In genomic region chr8:86808239-86808638, GRCm38 (mm10) we compare ENCODE assay signal across 9 mouse cellular contexts.
DNase-seq lines count a peak whose midpoint lies in the region; ATAC-seq and TF ChIP-seq lines count a peak whose summit lies in the region.
"Had no signal": no experiment of that assay in that cellular context is flagged by ENCODE, and none has a peak within 500 bp of the region (broad histone marks: within the 10 kb centered on the region; RNA-seq: fewer than 3 reads in every experiment).

No protein-coding gene starts in this region.

- peak in 1 of 3 experiments; percentile 25; a peak in 2 of 6 replicates for TF ChIP-seq CTCF in MEL (IDR thresholded peaks at IDR 0.05 in 2 of 3, conservative IDR thresholded peaks at IDR 0.05 in 1 of 3; ENCODE audit: control insufficient read depth in 1 of 3, insufficient read depth in 1 of 3, low read depth in 2 of 3, low read length in 3 of 3, poor library complexity in 1 of 3, severe bottlenecking in 1 of 3)

- no peaks in the 10 kb centered on the region for H3K4me1 ChIP-seq in MEL (ENCODE audit: control insufficient read depth in 1 of 2, insufficient read depth in 2 of 2, low read length in 2 of 2)
- H3K4me1 ChIP-seq in hindbrain, embryonic 12.5 days = no peaks in the 10 kb centered on the region

- WGBS in hindbrain, embryonic 12.5 days = 86% methylated on average over 5 of the region's 5 CpGs

- no peak for TF ChIP-seq EP300 in MEL (IDR thresholded peaks at IDR 0.05; ENCODE audit: low read depth in 1 of 2, low read length in 2 of 2)

- peak; percentile 11 for TF ChIP-seq RAD21 in MEL (IDR thresholded peaks at IDR 0.05; ENCODE audit: low read depth, low read length)

- H3K9ac ChIP-seq in MEL (ENCODE audit: control insufficient read depth, low read depth, low read length, poor library complexity, severe bottlenecking) = no peak overlapping the region
- no peak overlapping the region for H3K9ac ChIP-seq in hindbrain, embryonic 12.5 days

- H3K36me3 ChIP-seq in MEL (ENCODE audit: control insufficient read depth in 1 of 2, insufficient read depth in 2 of 2, low read length in 2 of 2) = no peaks in the 10 kb centered on the region
- H3K36me3 ChIP-seq in hindbrain, embryonic 12.5 days = no peaks in the 10 kb centered on the region

- H3K4me2 ChIP-seq in hindbrain, embryonic 12.5 days (replicated peaks) = no peak overlapping the region

- ATAC-seq in hindbrain, embryonic 12.5 days (ENCODE audit: low FRiP score) = no peak

- H3K4me3 ChIP-seq in MEL (ENCODE audit: control insufficient read depth in 1 of 2, insufficient read depth in 1 of 2, low read depth in 2 of 2, low read length in 2 of 2) = no peak overlapping the region
- H3K4me3 ChIP-seq in hindbrain, embryonic 12.5 days = no peak overlapping the region

- H3K79me2 ChIP-seq in MEL (ENCODE audit: control insufficient read depth, insufficient read depth, low read length, poor library complexity) = no peaks in the 10 kb centered on the region

- DNase-seq in kidney, adult 9 months = peak; percentile 34
- no peak for DNase-seq in kidney, adult 11 months
- DNase-seq in MEL (ENCODE audit: low read depth, low spot score) = no peak
- DNase-seq in cerebellum, adult 9-10 months = peak; percentile 47
- peak; percentile 75 for DNase-seq in lung, postnatal 36 days
- DNase-seq in left cerebral cortex, adult 9 months (ENCODE audit: low spot score in 2 of 2) = no peak
- DNase-seq in gastrocnemius, postnatal 4 days (ENCODE audit: low spot score in 2 of 2) = no peak
- DNase-seq: left cerebral cortex, postnatal 4 days had no signal

- no peaks in the 10 kb centered on the region for H3K9me3 ChIP-seq in MEL (replicated peaks; ENCODE audit: insufficient read depth, low read length)
- no peaks in the 10 kb centered on the region for H3K9me3 ChIP-seq in hindbrain, embryonic 12.5 days (replicated peaks)

- H3K27ac ChIP-seq in MEL (ENCODE audit: control insufficient read depth, low read depth, low read length) = no peak overlapping the region
- H3K27ac ChIP-seq in hindbrain, embryonic 12.5 days = no peak overlapping the region

- TF ChIP-seq POLR2A in MEL (IDR thresholded peaks at IDR 0.05; ENCODE audit: control insufficient read depth in 1 of 2, insufficient read depth in 1 of 2, low read depth in 1 of 2, low read length in 2 of 2, poor library complexity in 1 of 2) = no peak

- no peaks in the 10 kb centered on the region for H3K27me3 ChIP-seq in MEL (ENCODE audit: control insufficient read depth in 1 of 2, insufficient read depth in 2 of 2, low read length in 2 of 2)
- no peaks in the 10 kb centered on the region for H3K27me3 ChIP-seq in hindbrain, embryonic 12.5 days

TF ChIP-seq in MEL, 35 proteins besides CTCF, POLR2A, EP300 and RAD21:
- TF ChIP-seq ZMIZ1 (IDR thresholded peaks at IDR 0.05; ENCODE audit: low read depth, low read length) (no peak), SMC3 (IDR thresholded peaks at IDR 0.05; ENCODE audit: low read depth, low read length) (peak; percentile 33; the same call in 1 of the 2 replicates)
TF ChIP-seq in MEL: peak in this region for 1.

Comparison
In these comparisons a context has a peak if more than half of its experiments do, and no peak if none do; other contexts are left out.
1. DNase-seq: peak in kidney, adult 9 months (single experiment), cerebellum, adult 9-10 months (single experiment) and lung, postnatal 36 days (single experiment); none in kidney, adult 11 months (single experiment), MEL (single experiment), left cerebral cortex, adult 9 months (0 of 2) and gastrocnemius, postnatal 4 days (0 of 2).